ENCODE assay signal across 8 mouse cellular contexts in genomic region chr9:18292443-18292922, GRCm38 (mm10). TPM values are rescaled to one million over a fixed set of nuclear protein-coding genes. Genes with fewer than 3 reads are reported as not detected.
A peak's percentile ranks its signal among the peaks of the same experiment; 100 is the strongest.
DNase-seq lines count a peak whose midpoint lies in the region; ATAC-seq and TF ChIP-seq lines count a peak whose summit lies in the region.

No protein-coding gene starts in this region.

- H3K36me3 ChIP-seq in midbrain, embryonic 16.5 days (ENCODE audit: control insufficient read depth, insufficient read depth, low read length), result peaks cover 3% of the 10 kb centered on the region

- no peak for DNase-seq in left cerebral cortex, adult 2 months (ENCODE audit: extremely low spot score in 1 of 2, low spot score in 2 of 2)
- DNase-seq in left cerebral cortex, postnatal 4 days, result no peak
- DNase-seq in left cerebral cortex, adult 18-20 months (ENCODE audit: low spot score in 2 of 2), result no peak
- no peak for DNase-seq in adrenal gland, adult 8-10 months
- DNase-seq in adrenal gland, adult 18-20 months (ENCODE audit: low spot score in 2 of 2), result no peak

- H3K4me1 ChIP-seq in midbrain, embryonic 16.5 days (ENCODE audit: control insufficient read depth, insufficient read depth, low read length), result peaks cover 18% of the 10 kb centered on the region

- H3K9ac ChIP-seq in midbrain, embryonic 16.5 days (ENCODE audit: low read depth, low read length), result peak overlapping the region; percentile 86

- H3K27ac ChIP-seq in left cerebral cortex, adult 2 months, result peak overlapping the region; percentile 97
- peak overlapping the region; percentile 80 for H3K27ac ChIP-seq in midbrain, embryonic 16.5 days (ENCODE audit: low read length)

- WGBS in midbrain, embryonic 16.5 days, result 1% methylated on average over 24 of the region's 24 CpGs

- H3K4me2 ChIP-seq in midbrain, embryonic 16.5 days (ENCODE audit: low read length), result peak overlapping the region; percentile 89

- H3K27me3 ChIP-seq in midbrain, embryonic 16.5 days (ENCODE audit: control insufficient read depth, insufficient read depth, low read depth, low read length), result no peaks in the 10 kb centered on the region

- H3K9me3 ChIP-seq in midbrain, embryonic 16.5 days (replicated peaks; ENCODE audit: control insufficient read depth, low read length, poor library complexity, severe bottlenecking), result no peaks in the 10 kb centered on the region

- ATAC-seq in common myeloid progenitor, adult 5-6 weeks (replicated peaks; ENCODE audit: low read depth, poor library complexity, severe bottlenecking), result peak; percentile 7
- ATAC-seq in inflammation-experienced regulatory T-cells, adult 6 months, result peak; percentile 47
- peak; percentile 79 for ATAC-seq in midbrain, embryonic 16.5 days

- H3K4me3 ChIP-seq in left cerebral cortex, adult 2 months, result peak overlapping the region; percentile 77
- H3K4me3 ChIP-seq in midbrain, embryonic 16.5 days (ENCODE audit: low read depth, low read length), result peak overlapping the region; percentile 62

- intact Hi-C loops in left cerebral cortex, adult 2 months (cut with DNase I), result loop anchor here (10.0 kb wide), 1 partner anchor 1332 kb away; the partner anchor contains the start of gene Zfp317
- intact Hi-C loops in left cerebral cortex, postnatal 4 days (cut with DNase I), result no loop called here

- TF ChIP-seq CTCF in left cerebral cortex, adult 2 months (IDR thresholded peaks at IDR 0.05), result no peak

RNA-seq across cellular contexts. Expression of gene Chordc1, which starts 0.6 kb away (rescaled TPM):
- total RNA-seq in left cerebral cortex, adult 2 months (2021), result 100 to 1,000 TPM; 107 to 108 TPM
- 10 to 100 TPM; 67.3 to 68.9 TPM for total RNA-seq in left cerebral cortex, postnatal 4 days (2021)
- 98.5 and 106 TPM in 2 replicates for total RNA-seq in common myeloid progenitor, adult 5-6 weeks (2017)
- polyA plus RNA-seq in inflammation-experienced regulatory T-cells, adult 6 months (2017; shearing (Covaris generic)), result 100 to 1,000 TPM; 115 to 167 (median 118) TPM
- 115 and 132 TPM in 2 replicates for polyA plus RNA-seq in midbrain, embryonic 16.5 days (2015; fragmentation: Nextera tagmentation; extraction: Ambion mirVana)
- 100 to 1,000 TPM; 102 to 104 TPM for total RNA-seq in left cerebral cortex, adult 18-20 months (2021)
- total RNA-seq in adrenal gland, adult 8-10 months (2022), result 100 to 1,000 TPM in 1 of 4 experiments, 10 to 100 TPM in 3; 65.8 to 121 (median 68.3) TPM
- 100 to 1,000 TPM; 159 to 185 TPM for total RNA-seq in adrenal gland, adult 18-20 months (2021)

Comparison
In these comparisons a context has a peak if more than half of its experiments do, and no peak if none do; other contexts are left out.
1. ATAC-seq: peak in every context shown above with its lines; median percentile 79 in midbrain, embryonic 16.5 days; 47 in inflammation-experienced regulatory T-cells, adult 6 months; 7 in common myeloid progenitor, adult 5-6 weeks.